Mouse (Mus musculus) heart, adult 2 months (tissue): Measurements from ENCODE around the gene Amigo1. TPM values are rescaled to one million over a fixed set of nuclear protein-coding genes. Genes with fewer than 3 reads are reported as not detected.

Source experiments
- DNase-seq, 2 experiments: peaks; one replicate each; pipeline ENCODE4 v3.0.0; 2021
- H3K27ac ChIP-seq: fragments of 200-600 bp; 2 replicates; pipeline ENCODE4 v1.8.1; 2022
- H3K27me3 ChIP-seq: fragments of 200-500 bp; 2 replicates; pipeline ENCODE4 v1.6.1; 2012; ENCODE audit warnings: mild to moderate bottlenecking, low read length, inconsistent platforms, mixed read lengths; ENCODE audit not compliant: control insufficient read depth, insufficient read depth
- H3K36me3 ChIP-seq: fragments of 200-500 bp; 2 replicates; pipeline ENCODE4 v1.6.1; 2012; ENCODE audit warnings: low read length, inconsistent platforms; ENCODE audit not compliant: control insufficient read depth, insufficient read depth
- H3K4me1 ChIP-seq: fragments of 200-500 bp; 2 replicates; pipeline ENCODE4 v1.6.1; 2011; ENCODE audit warnings: low read length; ENCODE audit not compliant: control insufficient read depth, insufficient read depth
- H3K4me3 ChIP-seq: fragments of 200-600 bp; 2 replicates; pipeline ENCODE4 v1.8.1; 2022
- H3K79me2 ChIP-seq: fragments of 200-500 bp; replicated peaks from 2 replicates; pipeline ENCODE4 v1.6.1; 2012; ENCODE audit warnings: mild to moderate bottlenecking, inconsistent platforms, low read length, moderate library complexity, mixed read lengths; ENCODE audit not compliant: control insufficient read depth, insufficient read depth
- H3K9ac ChIP-seq: fragments of 200-500 bp; 2 replicates; pipeline ENCODE4 v1.6.1; 2012; ENCODE audit warnings: low read depth, mild to moderate bottlenecking, control low read depth, inconsistent platforms, low read length, mixed read lengths
- CTCF ChIP-seq: fragments of 200-600 bp; IDR thresholded peaks from 2 replicates; pipeline ENCODE4 v1.8.1; 2022; ENCODE audit warnings: antibody characterized with exemption, mild to moderate bottlenecking, moderate library complexity
- EP300 ChIP-seq: fragments of 200-500 bp; IDR thresholded peaks from 2 replicates; pipeline ENCODE4 v1.6.1; 2011; ENCODE audit warnings: low read depth, low read length, control low read depth; ENCODE audit not compliant: insufficient read depth
- POLR2A ChIP-seq: fragments of 200-500 bp; IDR thresholded peaks from 2 replicates; pipeline ENCODE4 v1.6.1; 2011; ENCODE audit warnings: mild to moderate bottlenecking, low read depth, low read length, control low read depth; ENCODE audit not compliant: insufficient read depth
- WGBS: fragments of 180-500 bp; shearing (Covaris S2); methylation state at CpG from one replicate; pipeline ENCODE4 v1.1.7; 2018; 5-methylcytosine and 5-hydroxymethylcytosine counted together
- intact Hi-C: fragments of 180-260 bp; cut with DNase I; formaldehyde crosslinking; loops from one replicate; pipeline ENCODE4 v1.15.1; 2025
- polyA plus RNA-seq: library from polyadenylated mRNA; depleted of rRNA; stranded (reverse); fragments of >200 nt; gene quantifications from 2 replicates; pipeline ENCODE4 v1.2.3, GENCODE M21; 2012
- total RNA-seq, 2 experiments: library from RNA; stranded (reverse); gene quantifications; 2 replicates each; pipeline ENCODE4 v1.2.3; 2021

Gene Amigo1
- total and polyA plus RNA-seq, 3 experiments: 16.4 to 17.7 (median 16.8) TPM

DNA sequence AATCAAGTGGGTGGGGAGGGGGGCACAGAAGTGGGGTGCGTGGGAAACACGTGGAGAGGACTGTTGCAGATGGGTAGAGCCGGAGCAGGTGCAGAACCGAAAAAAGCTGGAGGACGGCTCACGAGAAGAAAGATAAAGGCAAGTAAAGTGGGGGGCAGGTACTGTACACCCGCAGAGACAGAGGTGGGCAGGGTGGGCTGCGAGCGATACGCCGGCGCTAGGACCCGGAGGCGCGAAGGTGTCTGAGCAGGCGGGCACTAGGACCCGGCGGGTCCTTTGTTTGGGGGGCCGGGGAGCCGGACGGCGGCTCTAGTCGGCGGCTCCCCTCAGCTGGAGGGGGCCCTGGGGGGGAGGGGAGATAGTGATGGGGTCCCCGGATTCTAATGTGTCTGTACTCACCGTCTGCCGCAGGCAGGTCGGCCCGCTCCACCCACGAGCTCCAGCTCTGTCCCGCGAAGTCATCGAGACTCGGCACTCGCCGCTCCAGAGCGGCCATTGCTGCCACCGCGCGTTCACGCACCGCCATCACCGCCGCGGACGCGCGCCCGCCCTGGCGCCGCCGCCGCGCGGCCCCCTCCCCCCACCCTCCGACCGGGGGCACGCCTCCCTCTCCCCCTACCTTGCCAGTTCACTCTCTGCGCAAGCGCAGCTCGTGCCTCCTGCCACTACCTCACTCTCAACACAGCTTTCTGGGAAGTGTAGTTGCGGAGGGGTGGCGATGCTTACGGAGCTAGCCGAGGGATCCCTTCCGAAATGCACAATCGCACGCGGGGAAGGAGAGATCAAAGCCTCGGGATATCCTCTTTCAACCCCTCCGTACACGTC, 24.0 kb downstream of the Amigo1 start:
- intact Hi-C loops: loop anchor here (5.0 kb wide), 3 partner anchors 47 to 352 kb away; partner anchors contain the start of genes Psma5 and Tmem167b
- WGBS: under 1% methylated on average over 68 of the region's 72 CpGs
- peak overlapping the region; percentile 75 for H3K9ac ChIP-seq

DNA sequence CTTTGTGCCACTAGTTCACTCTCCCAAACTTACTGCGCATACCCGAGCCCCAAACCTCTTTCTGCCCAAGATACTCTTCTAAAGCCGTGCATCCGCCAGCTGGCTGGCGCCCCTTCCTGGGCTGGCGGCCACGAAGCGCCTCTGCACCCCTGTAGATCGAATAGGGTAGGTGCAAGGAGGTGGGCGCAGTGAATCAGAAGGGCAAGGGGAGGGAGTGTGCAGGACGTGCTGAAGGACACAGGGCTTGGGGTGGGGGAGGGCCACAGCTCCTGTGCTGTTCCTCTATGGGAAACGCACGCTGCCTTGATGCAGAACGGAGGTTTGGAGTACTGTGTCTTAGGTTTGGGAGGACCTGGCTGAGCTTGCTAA, 24.6 kb downstream of the Amigo1 start, which contains the start of gene Atxn7l2:
Gene Atxn7l2 (minus strand): TSS at position 164 of the 369 bp plus-strand sequence.
- 0% methylated on average over 14 of the region's 14 CpGs for WGBS
- intact Hi-C loops: loop anchor here (5.0 kb wide), 3 partner anchors 47 to 352 kb away; partner anchors contain the start of genes Psma5 and Tmem167b
- H3K27ac ChIP-seq: peak within 1 kb of the TSS; percentile 99
- peak within 1 kb of the TSS; percentile 75 for H3K9ac ChIP-seq
- TF ChIP-seq EP300 (no peak), CTCF (peak; percentile 47)
- peaks cover 2% of the 10 kb centered on the region for H3K4me1 ChIP-seq
- no peaks in the 10 kb centered on the region for H3K27me3 ChIP-seq
- no peaks in the 10 kb centered on the region for H3K79me2 ChIP-seq
- no peaks in the 10 kb centered on the region for H3K36me3 ChIP-seq
- peak within 1 kb of the TSS; percentile 83 for H3K4me3 ChIP-seq
- no peak for DNase-seq

More for the DNA sequence above, 24.0 kb downstream of the Amigo1 start:
- H3K79me2 ChIP-seq: no peaks in the 10 kb centered on the region
- TF ChIP-seq CTCF: no peak
- TF ChIP-seq EP300: 0 out of 2 replicates have a peak, but pooled peaks have one; percentile 41
- TF ChIP-seq POLR2A: peak; percentile 94
- H3K27ac ChIP-seq: peak overlapping the region; percentile 99
- peaks cover 2% of the 10 kb centered on the region for H3K4me1 ChIP-seq
- H3K4me3 ChIP-seq: peak overlapping the region; percentile 83
- H3K27me3 ChIP-seq: no peaks in the 10 kb centered on the region
- peak; percentile 91 to 96 for DNase-seq
- H3K36me3 ChIP-seq: no peaks in the 10 kb centered on the region

DNA sequence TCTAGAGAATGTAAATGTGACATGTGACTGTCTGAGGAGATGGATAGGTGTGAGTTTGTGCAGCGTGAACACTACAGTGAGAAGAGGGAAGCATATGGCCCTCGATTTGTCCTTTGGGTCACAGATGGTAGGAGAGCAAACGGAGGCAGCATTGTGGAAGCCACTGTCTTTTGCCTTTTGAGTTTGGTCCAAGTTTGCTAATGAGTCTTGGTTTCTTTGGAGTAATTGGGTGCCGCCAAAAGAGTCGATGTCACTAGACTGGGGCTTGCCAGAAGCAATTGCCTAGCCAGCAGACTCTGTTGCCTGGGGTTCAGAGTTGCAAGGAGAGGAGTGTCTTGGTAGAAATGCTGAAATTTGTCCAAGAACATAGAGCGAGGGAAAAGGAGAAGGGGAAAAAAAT, 25.7 kb downstream of the Amigo1 start:
- Histone ChIP-seq H3K27me3 (no peaks in the 10 kb centered on the region), H3K4me3 (no peak overlapping the region), H3K79me2 (no peaks in the 10 kb centered on the region), H3K9ac (no peak overlapping the region), H3K27ac (no peak overlapping the region), H3K4me1 (peaks cover 2% of the 10 kb centered on the region), H3K36me3 (no peaks in the 10 kb centered on the region)
- intact Hi-C loops: loop anchor here (5.0 kb wide), 3 partner anchors 45 to 350 kb away; partner anchors contain the start of genes Psma5 and Tmem167b
- WGBS: 85% methylated on average over 6 of the region's 6 CpGs
- no peak for TF ChIP-seq EP300
- no peak for TF ChIP-seq CTCF
- TF ChIP-seq POLR2A: no peak
- DNase-seq: no peak

DNA sequence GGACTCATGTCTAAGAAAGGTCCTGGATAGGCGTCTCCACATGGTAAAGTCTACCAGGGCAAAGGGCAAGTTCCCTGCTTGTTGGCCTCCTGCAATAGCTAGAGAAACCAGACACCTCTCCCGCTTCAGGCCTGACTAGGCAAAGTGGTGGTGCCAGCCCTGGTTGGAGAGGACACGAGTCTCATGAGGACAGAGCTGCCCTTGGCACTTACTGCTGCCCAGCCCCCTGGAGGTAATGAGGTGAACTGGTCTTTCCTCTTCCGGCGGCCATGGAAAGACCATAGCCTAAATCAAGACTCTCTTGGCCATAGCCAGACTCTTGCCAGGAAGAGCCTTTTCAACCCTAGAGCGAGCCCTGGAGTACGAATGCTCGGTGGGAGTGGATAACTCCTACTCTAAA, 26.3 kb downstream of the Amigo1 start:
- Histone ChIP-seq H3K27me3 (no peaks in the 10 kb centered on the region), H3K9ac (no peak overlapping the region), H3K36me3 (no peaks in the 10 kb centered on the region), H3K79me2 (no peaks in the 10 kb centered on the region), H3K27ac (no peak overlapping the region), H3K4me1 (peaks cover 2% of the 10 kb centered on the region), H3K4me3 (no peak overlapping the region)
- WGBS: 81% methylated on average over 8 of the region's 8 CpGs
- DNase-seq: no peak
- intact Hi-C loops: loop anchor here (5.0 kb wide), 3 partner anchors 45 to 350 kb away; partner anchors contain the start of genes Psma5 and Tmem167b
- TF ChIP-seq POLR2A: no peak
- TF ChIP-seq CTCF: 0 out of 2 replicates have a peak, but pooled peaks have one; percentile 11

DNA sequence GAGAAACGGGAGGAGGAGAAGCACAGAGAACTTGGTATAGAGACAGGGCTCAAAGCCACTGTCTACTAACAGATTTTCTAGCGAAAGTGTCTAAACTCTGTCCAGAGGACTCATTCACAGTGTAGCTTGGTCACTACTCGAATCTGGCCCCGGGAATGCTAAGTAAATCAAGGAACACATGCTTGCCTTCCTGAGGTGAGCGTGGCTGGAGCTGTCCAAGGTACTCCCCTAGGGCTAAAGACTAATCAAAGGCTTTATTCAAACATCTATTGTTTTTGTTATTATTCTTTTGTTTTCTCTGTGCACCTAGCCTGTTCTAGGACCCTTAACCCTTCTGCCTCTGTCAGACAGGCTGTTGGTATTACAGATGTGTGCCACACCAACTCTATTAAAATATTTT, 28.6 kb downstream of the Amigo1 start:
- no peak overlapping the region for H3K27ac ChIP-seq
- TF ChIP-seq POLR2A: no peak
- no peak for TF ChIP-seq EP300
- no peak for TF ChIP-seq CTCF

DNA sequence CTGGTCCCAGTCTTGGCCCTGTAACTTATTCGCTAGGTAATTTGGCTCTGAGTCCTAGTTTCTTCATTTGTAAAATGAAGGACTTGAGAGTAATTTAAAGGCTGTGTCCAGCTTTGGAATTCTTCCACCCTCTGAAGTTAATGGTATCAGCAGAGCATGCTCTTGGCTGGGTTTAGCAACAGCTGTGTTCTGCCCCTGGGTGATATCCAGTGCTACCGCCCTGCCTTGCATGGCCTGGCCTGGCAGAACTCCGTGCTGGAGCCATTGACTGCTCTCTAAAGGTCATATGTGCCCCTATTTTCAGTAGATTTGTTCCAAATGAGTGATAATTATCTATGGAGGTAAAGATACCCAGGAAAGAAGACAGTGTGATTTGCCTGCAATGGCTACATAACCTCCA, 34.5 kb downstream of the Amigo1 start:
- no peaks in the 10 kb centered on the region for H3K27me3 ChIP-seq
- WGBS: 41% methylated on average over 3 of the region's 3 CpGs
- no peak overlapping the region for H3K9ac ChIP-seq
- DNase-seq: no peak
- H3K4me1 ChIP-seq: no peaks in the 10 kb centered on the region
- no peak overlapping the region for H3K27ac ChIP-seq
- no peak overlapping the region for H3K4me3 ChIP-seq
- intact Hi-C loops: no loop called here
- TF ChIP-seq EP300 (no peak), CTCF (no peak), POLR2A (no peak)
- no peaks in the 10 kb centered on the region for H3K79me2 ChIP-seq
- no peaks in the 10 kb centered on the region for H3K36me3 ChIP-seq

More for the DNA sequence above, 28.6 kb downstream of the Amigo1 start:
- no peaks in the 10 kb centered on the region for H3K36me3 ChIP-seq
- no peaks in the 10 kb centered on the region for H3K27me3 ChIP-seq
- H3K79me2 ChIP-seq: no peaks in the 10 kb centered on the region
- WGBS: 13% methylated on average over 5 of the region's 5 CpGs
- intact Hi-C loops: loop anchor here (5.0 kb wide), 3 partner anchors 43 to 348 kb away; partner anchors contain the start of genes Psma5 and Tmem167b
- no peak overlapping the region for H3K4me3 ChIP-seq
- H3K4me1 ChIP-seq: peaks cover 2% of the 10 kb centered on the region
- DNase-seq: no peak
- H3K9ac ChIP-seq: no peak overlapping the region
